Mouse (Mus musculus) MEL (cell line): ENCODE data around the gene Shcbp1. TPM values are rescaled to one million over a fixed set of nuclear protein-coding genes. Genes with fewer than 3 reads are reported as not detected.
A peak's percentile ranks its signal among the peaks of the same experiment; 100 is the strongest.

Source experiments
- DNase-seq: peaks from one replicate; pipeline ENCODE4 v3.0.0; 2011; ENCODE audit warnings: low read depth, low spot score
- H3K27ac ChIP-seq: 2 replicates; pipeline ENCODE4 v1.5.1; 2012; ENCODE audit warnings: low read depth, mild to moderate bottlenecking, control low read depth, low read length, moderate library complexity; ENCODE audit not compliant: control insufficient read depth
- H3K27me3 ChIP-seq, 2 experiments: fragments of 150-350 bp in 1 of 2; sonication (generic) in 1 of 2; 2 replicates each; pipeline ENCODE4 v1.6.1; 2012; ENCODE audit warnings: low read length in 2 of 2, mild to moderate bottlenecking in 2 of 2, improper control_type of control experiment in 1 of 2, moderate library complexity in 1 of 2; ENCODE audit not compliant: insufficient read depth in 2 of 2, control insufficient read depth in 1 of 2
- H3K36me3 ChIP-seq, 2 experiments: 2 replicates each; pipeline ENCODE4 v1.6.1; 2012 to 2014; ENCODE audit warnings: low read length in 2 of 2, improper control_type of control experiment in 1 of 2, inconsistent platforms in 1 of 2, mild to moderate bottlenecking in 1 of 2; ENCODE audit not compliant: insufficient read depth in 2 of 2, control insufficient read depth in 1 of 2
- H3K4me1 ChIP-seq, 2 experiments: fragments of 150-350 bp in 1 of 2; sonication (generic) in 1 of 2; 2 replicates each; pipeline ENCODE4 v1.6.1; 2012; ENCODE audit warnings: low read length in 2 of 2, improper control_type of control experiment in 1 of 2, mild to moderate bottlenecking in 1 of 2; ENCODE audit not compliant: insufficient read depth in 2 of 2, control insufficient read depth in 1 of 2
- H3K4me3 ChIP-seq, 2 experiments: fragments of 150-350 bp in 1 of 2; sonication (generic) in 1 of 2; 2 replicates each; pipeline ENCODE4 v1.5.1; 2012; ENCODE audit warnings: low read depth in 2 of 2, low read length in 2 of 2, mild to moderate bottlenecking in 2 of 2, moderate library complexity in 2 of 2, control low read depth in 1 of 2, improper control_type of control experiment in 1 of 2; ENCODE audit not compliant: control insufficient read depth in 1 of 2, insufficient read depth in 1 of 2
- H3K79me2 ChIP-seq: 2 replicates; pipeline ENCODE4 v1.6.1; 2012; ENCODE audit warnings: mild to moderate bottlenecking, low read length, moderate library complexity; ENCODE audit not compliant: control insufficient read depth, poor library complexity, insufficient read depth
- H3K9ac ChIP-seq: 2 replicates; pipeline ENCODE4 v1.6.1; 2012; ENCODE audit warnings: low read depth, mild to moderate bottlenecking, control low read depth, low read length, moderate library complexity; ENCODE audit not compliant: control insufficient read depth, poor library complexity, severe bottlenecking
- H3K9me3 ChIP-seq: fragments of 150-350 bp; sonication (generic); replicated peaks from 2 replicates; pipeline ENCODE4 v1.6.1; 2012; ENCODE audit warnings: mild to moderate bottlenecking, low read length, improper control_type of control experiment, moderate library complexity; ENCODE audit not compliant: insufficient read depth
- BHLHE40 ChIP-seq: IDR thresholded peaks from 2 replicates; pipeline ENCODE4 v1.6.1; 2012; ENCODE audit warnings: low read depth, mild to moderate bottlenecking, inconsistent platforms, low read length, improper control_type of control experiment, borderline replicate concordance
- CHD1 ChIP-seq: IDR thresholded peaks from 2 replicates; pipeline ENCODE4 v1.6.1; 2012; ENCODE audit warnings: low read depth, mild to moderate bottlenecking, inconsistent platforms, low read length, improper control_type of control experiment
- CHD2 ChIP-seq: IDR thresholded peaks from 2 replicates; pipeline ENCODE4 v1.6.1; 2011; ENCODE audit warnings: low read length, improper control_type of control experiment
- CTCF ChIP-seq, 3 experiments: IDR thresholded peaks in 2 of 3; conservative IDR thresholded peaks in 1 of 3; 2 replicates each; pipeline ENCODE4 v1.5.1; 2011 to 2012; ENCODE audit warnings: low read length in 3 of 3, low read depth in 2 of 3, mild to moderate bottlenecking in 2 of 3, improper control_type of control experiment in 1 of 3, inconsistent platforms in 1 of 3, mixed read lengths in 1 of 3, moderate library complexity in 1 of 3; ENCODE audit not compliant: control insufficient read depth in 1 of 3, insufficient read depth in 1 of 3, poor library complexity in 1 of 3, severe bottlenecking in 1 of 3
- ELF1 ChIP-seq: IDR thresholded peaks from 2 replicates; pipeline ENCODE4 v1.6.1; 2014; ENCODE audit warnings: low read depth, mild to moderate bottlenecking, inconsistent platforms, low read length, improper control_type of control experiment, moderate library complexity
- EP300 ChIP-seq, 2 experiments: IDR thresholded peaks; 2 replicates each; pipeline ENCODE4 v1.6.1; 2011; ENCODE audit warnings: improper control_type of control experiment in 2 of 2, low read length in 2 of 2, low read depth in 1 of 2, mild to moderate bottlenecking in 1 of 2
- GABPA ChIP-seq: IDR thresholded peaks from 2 replicates; pipeline ENCODE4 v1.6.1; 2012; ENCODE audit warnings: low read depth, mild to moderate bottlenecking, inconsistent platforms, low read length, improper control_type of control experiment, moderate library complexity
- GATA1 ChIP-seq: IDR thresholded peaks from 2 replicates; pipeline ENCODE4 v1.6.1; 2011; ENCODE audit warnings: low read depth, low read length, improper control_type of control experiment
- JUND ChIP-seq: IDR thresholded peaks from 2 replicates; pipeline ENCODE4 v1.6.1; 2011; ENCODE audit warnings: low read depth, mild to moderate bottlenecking, improper control_type of control experiment, low read length
- KAT2A ChIP-seq: conservative IDR thresholded peaks from 2 replicates; pipeline ENCODE4 v1.6.1; 2012; ENCODE audit warnings: low read depth, low read length, improper control_type of control experiment, inconsistent platforms
- MAX ChIP-seq: IDR thresholded peaks from 2 replicates; pipeline ENCODE4 v1.6.1; 2011; ENCODE audit warnings: low read length, improper control_type of control experiment
- MEF2A ChIP-seq: IDR thresholded peaks from 2 replicates; pipeline ENCODE4 v1.6.1; 2014; ENCODE audit warnings: low read depth, mild to moderate bottlenecking, inconsistent platforms, low read length, improper control_type of control experiment; ENCODE audit not compliant: poor library complexity, insufficient replicate concordance, severe bottlenecking; ENCODE audit errors: extremely low read depth
- MYB ChIP-seq: IDR thresholded peaks from 2 replicates; pipeline ENCODE4 v1.6.1; 2011; ENCODE audit warnings: mild to moderate bottlenecking, low read depth, low read length, improper control_type of control experiment
- MYC ChIP-seq: IDR thresholded peaks from 2 replicates; pipeline ENCODE4 v1.6.1; 2011; ENCODE audit warnings: low read depth, mild to moderate bottlenecking, low read length, improper control_type of control experiment, moderate library complexity
- NELFE ChIP-seq: IDR thresholded peaks from 2 replicates; pipeline ENCODE4 v1.6.1; 2011; ENCODE audit warnings: low read depth, low read length, improper control_type of control experiment
- NRF1 ChIP-seq: IDR thresholded peaks from 2 replicates; pipeline ENCODE4 v1.6.1; 2014; ENCODE audit warnings: low read depth, mild to moderate bottlenecking, inconsistent platforms, low read length, improper control_type of control experiment, moderate library complexity; ENCODE audit not compliant: poor library complexity, insufficient read depth, severe bottlenecking
- POLR2AphosphoS2 ChIP-seq: IDR thresholded peaks from 2 replicates; pipeline ENCODE4 v1.6.1; 2011; ENCODE audit warnings: low read length, improper control_type of control experiment
- RAD21 ChIP-seq: IDR thresholded peaks from 2 replicates; pipeline ENCODE4 v1.6.1; 2011; ENCODE audit warnings: mild to moderate bottlenecking, low read depth, low read length, improper control_type of control experiment
- SMC3 ChIP-seq: IDR thresholded peaks from 2 replicates; pipeline ENCODE4 v1.6.1; 2011; ENCODE audit warnings: low read depth, low read length, improper control_type of control experiment
- TAL1 ChIP-seq: IDR thresholded peaks from 2 replicates; pipeline ENCODE4 v1.6.1; 2012; ENCODE audit warnings: mild to moderate bottlenecking, inconsistent platforms, low read length, moderate library complexity, mixed read lengths
- UBTF ChIP-seq: IDR thresholded peaks from 2 replicates; pipeline ENCODE4 v1.6.1; 2012; ENCODE audit warnings: low read depth, mild to moderate bottlenecking, inconsistent platforms, low read length, improper control_type of control experiment, moderate library complexity, borderline replicate concordance; ENCODE audit not compliant: insufficient read depth
- USF1 ChIP-seq: IDR thresholded peaks from 2 replicates; pipeline ENCODE4 v1.6.1; 2014; ENCODE audit warnings: low read depth, mild to moderate bottlenecking, inconsistent platforms, low read length, improper control_type of control experiment, moderate library complexity
- USF2 ChIP-seq, 2 experiments: IDR thresholded peaks; 2 replicates each; pipeline ENCODE4 v1.6.1; 2011 to 2012; ENCODE audit warnings: improper control_type of control experiment in 2 of 2, low read length in 2 of 2, borderline replicate concordance in 1 of 2, inconsistent platforms in 1 of 2, low read depth in 1 of 2, mild to moderate bottlenecking in 1 of 2; ENCODE audit not compliant: insufficient read depth in 1 of 2
- ZKSCAN1 ChIP-seq: IDR thresholded peaks from 2 replicates; pipeline ENCODE4 v1.6.1; 2012; ENCODE audit warnings: low read depth, mild to moderate bottlenecking, inconsistent platforms, low read length, improper control_type of control experiment, moderate library complexity
- polyA plus RNA-seq, 2 experiments: library from polyadenylated mRNA; stranded (reverse) in 1 of 2; unstranded in 1 of 2; fragments of >175 nt in 1 of 2; fragments of >200 nt in 1 of 2; gene quantifications; 2 replicates each; pipeline versions ENCODE4 v1.2.1 to v1.2.4; 2012; ENCODE audit warnings: low replicate concordance in 2 of 2, low read depth in 1 of 2; ENCODE audit not compliant: insufficient read length in 2 of 2, insufficient read depth in 1 of 2, missing spikeins in 1 of 2
- total RNA-seq: library from RNA; depleted of rRNA; stranded (reverse); fragments of 300-350 nt; gene quantifications from 2 replicates; pipeline ENCODE4 v1.2.3, GENCODE M21; 2012

Gene Shcbp1
- total and polyA plus RNA-seq, 3 experiments = 19.2 to 55.9 (median 19.7) TPM

DNA sequence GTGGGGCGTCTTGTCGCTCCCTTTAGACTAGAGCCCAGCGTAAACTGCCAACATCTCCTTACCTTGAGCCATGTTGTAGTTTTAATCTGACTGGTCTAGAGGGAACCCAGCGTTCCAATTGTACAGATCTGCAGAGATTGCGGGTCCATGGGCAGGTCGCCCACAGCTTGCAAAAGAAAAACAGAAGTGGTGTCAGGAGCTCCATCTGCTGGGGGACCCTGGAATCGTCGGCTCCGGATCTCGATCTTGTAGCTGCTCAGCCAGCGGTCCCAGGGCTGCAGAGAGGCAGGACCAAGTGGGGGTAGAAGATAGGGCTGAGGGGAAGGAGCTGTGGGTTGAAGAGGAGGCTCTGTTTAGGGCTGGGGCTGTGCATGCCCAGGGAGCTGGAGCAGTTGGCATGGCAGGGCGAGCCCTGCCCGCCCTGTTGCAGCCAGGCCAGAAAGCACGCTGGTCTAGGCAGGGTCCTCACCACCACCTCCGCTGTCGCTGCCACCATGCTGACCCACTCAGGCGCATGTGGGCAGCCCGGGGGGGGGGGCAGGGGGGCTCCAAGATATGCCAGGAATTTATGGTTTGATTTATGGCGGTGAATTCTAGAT is 21.3 kb upstream of the Shcbp1 start:
- Histone ChIP-seq H3K4me1 (no peaks in the 10 kb centered on the region), H3K79me2 (no peaks in the 10 kb centered on the region), H3K27me3 (no peaks in the 10 kb centered on the region), H3K4me3 (no peak overlapping the region), H3K9ac (no peak overlapping the region), H3K9me3 (no peaks in the 10 kb centered on the region), H3K36me3 (no peaks in the 10 kb centered on the region)
- DNase-seq = peak; percentile 27
- TF ChIP-seq RAD21 = peak; percentile 9
- peak; percentile 36; the same call in 1 of the 2 replicates for TF ChIP-seq SMC3
- TF ChIP-seq MEF2A = no peak
- peak; percentile 13 to 51 (median 36); a peak in 4 of 6 replicates for TF ChIP-seq CTCF (IDR thresholded peaks at IDR 0.05 in 2 of 3, conservative IDR thresholded peaks at IDR 0.05 in 1 of 3; ENCODE audit: control insufficient read depth in 1 of 3, insufficient read depth in 1 of 3, low read depth in 2 of 3, low read length in 3 of 3, poor library complexity in 1 of 3, severe bottlenecking in 1 of 3)
- TF ChIP-seq, all 39 proteins: peak for 3
- H3K27ac ChIP-seq = no peak overlapping the region

DNA sequence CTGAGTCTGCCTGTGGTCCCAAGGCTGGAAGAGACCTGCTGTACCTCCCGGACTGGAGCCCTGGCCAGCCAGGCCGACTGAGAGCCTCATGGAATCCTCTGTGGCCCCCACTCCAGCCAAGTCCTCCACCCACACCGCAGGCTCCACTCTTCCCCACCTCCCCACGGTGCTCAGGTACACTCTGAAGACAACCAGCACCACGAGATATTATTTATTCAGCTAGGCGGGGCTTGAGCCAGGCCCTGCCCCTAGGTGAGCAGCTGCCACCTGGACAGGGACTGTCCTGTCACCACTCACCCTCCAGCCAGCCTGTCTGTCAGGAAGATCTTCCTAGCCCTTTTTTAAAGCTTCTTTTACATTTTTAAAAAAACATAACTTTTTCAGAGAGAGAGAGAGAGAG is 1.1 kb downstream of the Shcbp1 start:
- Histone ChIP-seq H3K9me3 (no peaks in the 10 kb centered on the region), H3K9ac (peak overlapping the region; percentile 92), H3K79me2 (peaks cover 17% of the 10 kb centered on the region), H3K27me3 (no peaks in the 10 kb centered on the region), H3K4me3 (peak overlapping the region; percentile 60 to 88), H3K4me1 (peaks cover 0 to 8% of the 10 kb centered on the region in 2 experiments; a peak in 2 of 4 replicates), H3K27ac (no peak overlapping the region), H3K36me3 (peaks cover 0 to 4% of the 10 kb centered on the region in 2 experiments; a peak in 2 of 4 replicates)
- TF ChIP-seq KAT2A = no peak
- TF ChIP-seq NRF1 = no peak
- no peak for TF ChIP-seq ELF1
- TF ChIP-seq ZKSCAN1 = no peak
- TF ChIP-seq GATA1 = no peak
- TF ChIP-seq POLR2AphosphoS2 = no peak
- TF ChIP-seq MEF2A = no peak
- no peak for TF ChIP-seq BHLHE40
- TF ChIP-seq MYB = no peak
- no peak for TF ChIP-seq MAX
- TF ChIP-seq EP300 (IDR thresholded peaks at IDR 0.05; ENCODE audit: low read depth in 1 of 2, low read length in 2 of 2) = no peak
- DNase-seq = no peak

GRCm38 (mm10) chr8:4764751-4765150 is 14.6 kb downstream of the Shcbp1 start:
- Histone ChIP-seq H3K79me2 (no peaks in the 10 kb centered on the region; the same call in 1 of the 2 replicates), H3K4me3 (no peak overlapping the region), H3K36me3 (peaks cover 0 to 8% of the 10 kb centered on the region in 2 experiments; a peak in 2 of 4 replicates), H3K27me3 (no peaks in the 10 kb centered on the region), H3K9ac (no peak overlapping the region), H3K27ac (no peak overlapping the region), H3K4me1 (no peaks in the 10 kb centered on the region), H3K9me3 (no peaks in the 10 kb centered on the region)
- TF ChIP-seq MYC (no peak), RAD21 (no peak), MEF2A (no peak), NELFE (no peak), TAL1 (no peak), UBTF (no peak), GABPA (no peak), MAX (no peak), GATA1 (no peak), CHD2 (no peak), USF1 (no peak), CHD1 (no peak), JUND (no peak), KAT2A (no peak), USF2 (IDR thresholded peaks at IDR 0.05; ENCODE audit: borderline replicate concordance in 1 of 2, insufficient read depth in 1 of 2, low read depth in 1 of 2, low read length in 2 of 2) (no peak)
- DNase-seq = no peak
